Mouse (Mus musculus) intestine, embryonic 16.5 days (tissue): ENCODE data around the gene Kcnj5. TPM values are rescaled to one million over a fixed set of nuclear protein-coding genes. Genes with fewer than 3 reads are reported as not detected.
A peak's percentile ranks its signal among the peaks of the same experiment; 100 is the strongest.

Experiments used
- ATAC-seq: fragments of 200-750 bp; cut with Nextera tagmentation; 2 replicates; pipeline ENCODE4 v1.8.0; 2017; ENCODE audit warnings: moderate TSS enrichment, moderate library complexity
- H3K27ac ChIP-seq: fragments of 300-500 bp; sonication (generic); 2 replicates; pipeline ENCODE4 v1.5.1; 2014; ENCODE audit warnings: mild to moderate bottlenecking, low read length
- H3K27me3 ChIP-seq: fragments of 300-500 bp; sonication (generic); replicated peaks from 2 replicates; pipeline ENCODE4 v1.6.1; 2014; ENCODE audit warnings: low read length, control low read depth, mixed read lengths; ENCODE audit not compliant: control insufficient read depth, insufficient read depth
- H3K36me3 ChIP-seq: fragments of 300-500 bp; sonication (generic); 2 replicates; pipeline ENCODE4 v1.6.1; 2014; ENCODE audit warnings: low read length, control low read depth; ENCODE audit not compliant: control insufficient read depth, insufficient read depth
- H3K4me1 ChIP-seq: fragments of 300-500 bp; sonication (generic); 2 replicates; pipeline ENCODE4 v1.6.1; 2014; ENCODE audit warnings: low read length, control low read depth, mixed read lengths; ENCODE audit not compliant: control insufficient read depth, insufficient read depth
- H3K4me2 ChIP-seq: fragments of 300-500 bp; sonication (generic); 2 replicates; pipeline ENCODE4 v1.6.1; 2014; ENCODE audit warnings: low read depth, low read length, control low read depth
- H3K4me3 ChIP-seq: fragments of 300-500 bp; sonication (generic); 2 replicates; pipeline ENCODE4 v1.5.1; 2014; ENCODE audit warnings: mild to moderate bottlenecking, low read length
- H3K9ac ChIP-seq: fragments of 300-500 bp; sonication (generic); 2 replicates; pipeline ENCODE4 v1.6.1; 2014; ENCODE audit warnings: low read depth, low read length
- H3K9me3 ChIP-seq: fragments of 300-500 bp; sonication (generic); 2 replicates; pipeline ENCODE4 v1.6.1; 2016; ENCODE audit warnings: low read length, control low read depth; ENCODE audit not compliant: control insufficient read depth
- WGBS: fragments of 180-500 bp; shearing (Covaris S2); extraction: QIAGEN DNeasy Blood & Tissue Kit; methylation state at CpG from one replicate; pipeline ENCODE4 v1.1.7; 2014; 5-methylcytosine and 5-hydroxymethylcytosine counted together
- polyA plus RNA-seq: library from polyadenylated mRNA; unstranded; fragments of >200 nt; fragmentation: Nextera tagmentation; extraction: Ambion mirVana; gene quantifications from 2 replicates; pipeline ENCODE4 v1.2.1, GENCODE M21; 2015

Kcnj5 gene
- polyA plus RNA-seq, 1 experiment from 2014 or later: 0.15 TPM

- no peak overlapping the region for H3K4me3 ChIP-seq
- no peaks in the 10 kb centered on the region for H3K9me3 ChIP-seq
- H3K36me3 ChIP-seq: no peaks in the 10 kb centered on the region
- H3K4me1 ChIP-seq: no peaks in the 10 kb centered on the region
- 64% methylated on average over 13 of the region's 13 CpGs for WGBS
- no peak overlapping the region for H3K27ac ChIP-seq
- no peaks in the 10 kb centered on the region for H3K27me3 ChIP-seq
- ATAC-seq: no peak
- no peak overlapping the region for H3K9ac ChIP-seq
- no peak overlapping the region for H3K4me2 ChIP-seq
Measured at GRCm38 (mm10) chr9:32302501-32303150, 41.5 kb downstream of the Kcnj5 start.

- H3K9ac ChIP-seq: no peak overlapping the region
- ATAC-seq: no peak
- H3K27me3 ChIP-seq: no peaks in the 10 kb centered on the region
- WGBS: 86% methylated on average over 9 of the region's 9 CpGs
- H3K4me1 ChIP-seq: peaks cover 6% of the 10 kb centered on the region
- no peak overlapping the region for H3K27ac ChIP-seq
- no peaks in the 10 kb centered on the region for H3K36me3 ChIP-seq
- no peak overlapping the region for H3K4me3 ChIP-seq
- H3K9me3 ChIP-seq: no peaks in the 10 kb centered on the region
- H3K4me2 ChIP-seq: no peak overlapping the region
Measured at GRCm38 (mm10) chr9:32295061-32295800, 48.9 kb downstream of the Kcnj5 start.

- H3K9me3 ChIP-seq: no peaks in the 10 kb centered on the region
- WGBS: 17% methylated on average over 5 of the region's 5 CpGs
- no peak overlapping the region; the same call in 1 of the 2 replicates for H3K27ac ChIP-seq
- no peak overlapping the region for H3K4me2 ChIP-seq
- no peaks in the 10 kb centered on the region for H3K36me3 ChIP-seq
- peaks cover 6% of the 10 kb centered on the region for H3K4me1 ChIP-seq
- ATAC-seq: peak; percentile 79
- H3K27me3 ChIP-seq: no peaks in the 10 kb centered on the region
- no peak overlapping the region for H3K9ac ChIP-seq
- no peak overlapping the region for H3K4me3 ChIP-seq
Measured at GRCm38 (mm10) chr9:32292686-32293085, 51.5 kb downstream of the Kcnj5 start.

- no peak overlapping the region for H3K27ac ChIP-seq
- no peaks in the 10 kb centered on the region for H3K36me3 ChIP-seq
- peak; percentile 63 for ATAC-seq
- peaks cover 6% of the 10 kb centered on the region for H3K4me1 ChIP-seq
- 45% methylated on average over 7 of the region's 7 CpGs for WGBS
- H3K4me2 ChIP-seq: no peak overlapping the region
- no peaks in the 10 kb centered on the region for H3K27me3 ChIP-seq
- H3K4me3 ChIP-seq: no peak overlapping the region
- no peaks in the 10 kb centered on the region for H3K9me3 ChIP-seq
- H3K9ac ChIP-seq: no peak overlapping the region
Measured at GRCm38 (mm10) chr9:32291618-32292017, 52.5 kb downstream of the Kcnj5 start.

DNA sequence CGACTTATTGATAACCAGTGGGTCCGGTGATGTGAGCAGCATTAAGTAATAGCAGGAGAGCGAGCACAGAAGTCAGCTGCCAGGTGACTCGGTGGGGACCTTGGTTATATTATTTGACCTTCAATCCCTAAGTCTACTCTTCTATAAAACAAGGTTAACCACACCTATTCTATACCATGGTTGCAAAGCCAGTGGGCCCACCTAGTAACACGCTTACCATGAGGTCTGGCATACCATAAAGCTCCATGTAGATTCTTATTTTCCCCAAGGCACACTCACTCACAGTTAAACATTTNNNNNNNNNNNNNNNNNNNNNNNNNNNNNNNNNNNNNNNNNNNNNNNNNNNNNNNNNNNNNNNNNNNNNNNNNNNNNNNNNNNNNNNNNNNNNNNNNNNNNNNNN is 60.6 kb downstream of the Kcnj5 start:
- no peaks in the 10 kb centered on the region for H3K9me3 ChIP-seq
- H3K27ac ChIP-seq: no peak overlapping the region

GRCm38 (mm10) chr9:32280456-32280855 is 63.7 kb downstream of the Kcnj5 start:
- H3K4me1 ChIP-seq: peaks cover 5% of the 10 kb centered on the region; the same call in 1 of the 2 replicates
- no peaks in the 10 kb centered on the region for H3K36me3 ChIP-seq
- WGBS: 75% methylated on average over 5 of the region's 5 CpGs
- no peak overlapping the region for H3K27ac ChIP-seq
- no peak overlapping the region for H3K4me2 ChIP-seq
- ATAC-seq: no peak
- H3K9me3 ChIP-seq: no peaks in the 10 kb centered on the region
- H3K9ac ChIP-seq: no peak overlapping the region
- H3K4me3 ChIP-seq: no peak overlapping the region
- H3K27me3 ChIP-seq: no peaks in the 10 kb centered on the region

More for the DNA sequence above, 60.6 kb downstream of the Kcnj5 start:
- Histone ChIP-seq H3K27me3 (no peaks in the 10 kb centered on the region), H3K9ac (no peak overlapping the region), H3K4me2 (no peak overlapping the region), H3K4me1 (peaks cover 5% of the 10 kb centered on the region; the same call in 1 of the 2 replicates), H3K36me3 (no peaks in the 10 kb centered on the region), H3K4me3 (no peak overlapping the region)
- ATAC-seq: peak; percentile 65
- 62% methylated on average over 5 of the region's 5 CpGs for WGBS

GRCm38 (mm10) chr9:32279789-32280188 is 64.4 kb downstream of the Kcnj5 start:
- ATAC-seq: peak; percentile 80

GRCm38 (mm10) chr9:32278052-32278451 is 66.1 kb downstream of the Kcnj5 start:
- peaks cover 5% of the 10 kb centered on the region; the same call in 1 of the 2 replicates for H3K4me1 ChIP-seq
- no peak overlapping the region for H3K9ac ChIP-seq
- H3K4me2 ChIP-seq: no peak overlapping the region
- H3K36me3 ChIP-seq: no peaks in the 10 kb centered on the region
- H3K9me3 ChIP-seq: no peaks in the 10 kb centered on the region
- H3K27ac ChIP-seq: no peak overlapping the region
- H3K27me3 ChIP-seq: no peaks in the 10 kb centered on the region
- WGBS: 89% methylated on average over 5 of the region's 5 CpGs
- H3K4me3 ChIP-seq: no peak overlapping the region
- ATAC-seq: no peak

More at GRCm38 (mm10) chr9:32279789-32280188, 64.4 kb downstream of the Kcnj5 start:
- peaks cover 5% of the 10 kb centered on the region; the same call in 1 of the 2 replicates for H3K4me1 ChIP-seq
- no peak overlapping the region for H3K27ac ChIP-seq
- no peak overlapping the region for H3K4me2 ChIP-seq
- WGBS: 41% methylated on average over 3 of the region's 3 CpGs
- no peaks in the 10 kb centered on the region for H3K9me3 ChIP-seq
- no peaks in the 10 kb centered on the region for H3K27me3 ChIP-seq
- no peak overlapping the region for H3K4me3 ChIP-seq
- H3K9ac ChIP-seq: no peak overlapping the region
- H3K36me3 ChIP-seq: no peaks in the 10 kb centered on the region

DNA sequence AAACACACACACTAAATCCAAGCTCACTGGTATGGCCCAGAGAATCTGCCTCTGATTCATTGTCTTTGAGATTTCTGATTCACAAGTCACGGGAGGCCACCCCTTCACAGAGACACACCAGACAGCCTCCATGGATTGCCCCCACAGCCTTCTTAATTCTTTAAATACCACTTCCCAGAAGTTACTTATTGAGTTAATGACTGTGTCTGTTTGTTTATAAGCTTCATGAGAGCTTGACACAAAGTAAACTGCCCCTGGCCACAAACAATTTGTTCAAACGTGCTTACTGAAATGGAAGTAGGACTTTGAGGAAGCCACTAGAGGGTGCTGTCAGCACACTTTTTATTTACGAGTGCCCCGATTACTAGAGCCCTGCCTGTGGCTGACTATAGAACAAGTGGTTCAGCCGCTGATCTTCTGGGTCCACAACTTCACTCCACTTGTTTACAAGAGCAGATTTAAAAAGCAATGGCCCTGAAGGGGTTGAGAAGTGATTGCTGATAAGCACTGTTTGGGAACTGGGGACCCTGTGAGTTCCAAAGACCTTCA is 72.2 kb downstream of the Kcnj5 start:
- WGBS: 11% methylated on average over 5 of the region's 5 CpGs
- ATAC-seq: peak; percentile 76

More for the DNA sequence above, 72.2 kb downstream of the Kcnj5 start:
- H3K27me3 ChIP-seq: no peaks in the 10 kb centered on the region
- H3K36me3 ChIP-seq: no peaks in the 10 kb centered on the region
- H3K4me2 ChIP-seq: no peak overlapping the region
- H3K4me1 ChIP-seq: no peaks in the 10 kb centered on the region
- no peak overlapping the region for H3K4me3 ChIP-seq
- H3K27ac ChIP-seq: no peak overlapping the region
- no peaks in the 10 kb centered on the region for H3K9me3 ChIP-seq
- H3K9ac ChIP-seq: no peak overlapping the region
